Mouse (Mus musculus): ENCODE results near the gene Psmd9.
A peak's percentile ranks its signal among the peaks of the same experiment; 100 is the strongest.

Psmd9 gene

DNA sequence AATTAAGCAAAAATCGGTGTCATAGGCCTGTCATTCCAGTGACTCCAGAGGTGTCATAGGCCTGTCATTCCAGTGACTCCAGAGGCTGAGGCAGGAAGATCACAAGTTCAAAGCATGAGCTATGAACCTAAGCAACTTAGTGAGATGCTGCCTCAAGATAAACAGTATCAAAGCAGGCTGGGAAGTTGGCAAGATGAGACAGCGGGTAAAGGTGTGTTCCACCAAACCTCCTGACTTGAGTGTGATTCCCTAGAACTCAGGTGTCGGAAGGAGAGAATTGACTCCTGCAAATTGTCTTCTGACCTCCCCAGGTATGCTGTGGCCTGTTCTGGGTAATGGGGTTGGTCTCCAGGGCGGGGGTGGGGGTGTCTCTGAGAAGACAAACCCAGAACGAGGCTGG is at the start of gene Psmd9:
Gene Psmd9 (plus strand): TSS at position 130 of the 400 bp plus-strand sequence.
- no peak for DNase-seq (ENCODE audit: low read depth, low spot score)

DNA sequence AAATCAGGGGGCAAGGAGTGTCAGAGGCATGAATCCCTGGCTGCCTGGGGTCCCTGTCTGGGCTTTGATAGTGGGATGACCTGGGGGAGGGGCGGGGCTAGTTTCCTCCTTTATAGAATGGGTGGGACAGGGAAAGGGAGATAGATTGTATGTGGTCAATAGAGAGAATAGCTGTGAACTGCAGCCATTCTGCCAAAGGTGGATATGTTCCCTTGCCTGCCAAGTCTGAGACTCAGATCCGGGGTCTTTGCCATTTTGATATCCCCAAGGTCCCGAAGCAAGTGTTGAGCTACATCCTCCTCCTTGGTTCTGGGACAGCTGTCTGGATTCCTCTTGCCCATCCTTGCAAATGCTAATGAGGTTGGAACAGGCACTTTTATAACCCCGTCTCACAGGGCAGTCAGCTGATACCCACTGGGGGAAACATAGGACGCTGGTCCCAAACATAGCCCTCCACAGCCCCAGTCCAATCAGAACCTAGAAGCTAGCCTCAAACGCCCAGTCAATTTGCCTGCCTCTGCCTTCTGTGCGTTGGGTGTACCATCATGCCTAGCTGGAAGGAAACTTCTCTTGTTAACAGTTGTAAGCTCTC is 48.5 kb upstream of the Psmd9 start:
- DNase-seq (ENCODE audit: low read depth, low spot score) = no peak

DNA sequence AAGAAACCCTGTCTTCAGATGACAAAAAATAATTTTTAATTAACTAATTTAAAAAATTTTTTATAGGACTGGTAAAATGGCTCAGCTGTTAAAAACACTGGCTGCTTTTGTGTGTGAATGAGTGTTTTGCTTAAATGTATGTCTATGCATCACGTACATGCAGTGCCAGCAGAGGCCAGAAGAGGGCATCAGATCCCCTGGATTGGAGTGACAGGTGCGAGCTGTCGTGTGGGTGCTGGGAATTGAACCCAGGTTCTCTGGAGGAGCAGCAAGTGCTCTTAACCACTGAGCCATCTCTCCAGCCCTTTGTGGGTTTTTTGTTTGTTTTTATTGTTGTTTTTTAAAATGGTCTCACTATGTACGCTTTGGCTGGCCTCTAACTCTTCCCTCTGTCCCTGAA is 47.0 kb upstream of the Psmd9 start:
- DNase-seq (ENCODE audit: low read depth, low spot score) = no peak

DNA sequence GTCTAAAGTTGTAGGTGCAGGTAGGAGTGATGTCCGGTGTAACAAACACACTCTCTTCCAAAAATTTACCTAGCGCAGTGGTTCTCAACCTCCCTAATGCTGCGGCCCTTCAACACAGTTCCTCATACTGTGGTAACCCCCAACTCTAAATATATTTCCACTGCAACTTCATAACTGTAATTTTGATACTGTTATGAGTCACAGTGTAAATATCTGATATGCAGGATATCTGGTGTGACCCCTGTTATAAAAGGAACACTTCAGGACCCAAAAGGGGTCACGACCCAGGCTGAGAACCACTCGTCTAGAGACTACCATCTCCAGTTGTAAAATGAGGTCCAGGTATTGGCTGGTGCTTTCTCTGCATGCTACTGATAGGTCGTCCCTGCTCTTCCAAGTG is 44.1 kb upstream of the Psmd9 start:
- DNase-seq (ENCODE audit: low read depth, low spot score) = no peak

DNA sequence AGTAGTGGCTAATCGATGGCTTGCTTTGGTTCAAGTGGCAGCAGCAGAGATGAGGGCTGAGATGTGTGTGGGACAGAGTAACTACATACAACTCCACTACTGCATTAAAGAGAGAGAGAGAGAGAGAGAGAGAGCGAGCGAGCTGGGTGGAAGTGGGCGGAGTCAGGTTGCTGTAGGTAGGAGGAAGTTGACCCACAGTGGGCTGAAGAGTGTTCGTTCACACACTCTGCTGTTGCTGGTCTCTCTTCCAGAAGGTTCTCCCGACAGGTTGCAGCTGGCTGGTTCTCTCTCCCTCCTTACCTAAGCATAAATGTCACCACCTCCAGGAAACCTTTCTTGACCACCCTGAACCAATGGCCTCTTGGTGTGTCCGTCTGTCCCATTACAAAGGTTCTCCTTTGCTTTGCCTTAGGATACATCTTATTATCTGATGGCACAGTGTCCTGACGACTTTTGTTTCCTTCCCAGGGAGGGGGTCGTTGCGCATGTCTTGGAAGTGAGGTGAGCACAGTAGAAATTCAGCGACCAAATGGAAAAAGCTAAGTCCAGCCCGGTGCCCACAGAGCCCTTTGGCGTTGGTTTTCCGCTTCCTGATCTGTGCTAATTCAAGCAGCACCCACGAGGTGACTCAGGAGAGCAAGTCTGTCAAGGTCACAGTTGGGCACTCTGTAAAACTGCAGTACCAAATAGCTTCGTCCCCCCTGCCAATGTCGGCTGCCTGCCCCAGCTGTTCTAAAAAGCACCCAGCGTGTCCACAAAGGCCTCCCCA is 43.4 kb upstream of the Psmd9 start:
- no peak for DNase-seq (ENCODE audit: low read depth, low spot score)

DNA sequence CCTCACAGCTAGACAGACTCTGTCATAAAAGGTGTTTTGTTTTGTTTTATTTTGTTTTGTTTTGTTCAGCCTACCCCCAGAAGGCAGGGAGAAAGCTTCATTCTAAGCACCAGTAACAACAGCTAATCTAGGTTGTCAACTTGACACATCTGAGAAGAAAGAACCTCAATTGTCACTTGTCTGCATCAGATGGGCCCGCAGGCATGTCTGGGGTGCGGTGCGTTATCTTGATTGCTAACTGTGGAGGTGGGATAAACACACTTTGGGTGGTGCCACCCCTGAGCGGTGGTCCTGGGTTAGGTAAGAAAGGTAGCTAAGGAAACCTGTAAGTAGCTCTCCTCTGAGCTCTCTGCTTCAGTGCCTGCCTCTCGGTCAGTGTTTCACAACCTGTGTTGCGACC is 42.2 kb upstream of the Psmd9 start:
- no peak for DNase-seq (ENCODE audit: low read depth, low spot score)

DNA sequence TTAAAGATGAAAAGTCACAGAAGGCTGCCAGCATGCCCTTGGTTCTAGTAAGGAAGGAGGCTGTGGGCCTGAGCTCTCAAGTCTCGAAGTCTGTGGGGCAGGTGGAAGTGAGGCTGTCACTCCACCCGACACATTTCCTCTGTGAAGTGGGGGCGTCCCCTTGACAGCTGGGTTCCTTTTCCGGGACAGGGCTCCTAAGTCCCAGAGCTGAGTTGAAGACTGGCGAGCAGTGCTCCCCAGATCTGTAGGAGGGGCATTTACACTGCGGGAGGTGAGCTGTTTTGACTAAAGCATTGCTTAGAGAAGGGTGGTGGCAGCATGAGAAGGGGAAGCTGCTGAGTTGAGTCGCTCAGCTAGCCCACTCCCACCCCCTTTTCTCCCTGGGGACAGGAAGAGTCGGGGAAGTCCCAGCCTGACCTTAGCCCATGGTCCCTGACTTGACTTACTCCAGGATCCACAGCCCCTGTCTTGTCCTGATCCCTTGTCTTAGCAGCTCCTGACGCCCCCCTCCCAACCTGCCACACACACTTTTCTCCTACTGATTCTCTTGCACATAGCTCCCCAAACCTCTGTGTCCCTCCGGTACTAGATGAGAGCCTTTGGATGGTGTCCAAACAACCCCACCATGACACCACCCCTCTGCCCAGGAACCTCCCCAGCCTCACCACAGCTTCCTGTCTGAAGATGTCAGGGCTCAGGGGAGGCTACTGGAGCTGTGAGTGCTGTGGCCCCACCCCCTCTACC is 40.6 kb upstream of the Psmd9 start:
- DNase-seq (ENCODE audit: low read depth, low spot score) = peak; percentile 49

DNA sequence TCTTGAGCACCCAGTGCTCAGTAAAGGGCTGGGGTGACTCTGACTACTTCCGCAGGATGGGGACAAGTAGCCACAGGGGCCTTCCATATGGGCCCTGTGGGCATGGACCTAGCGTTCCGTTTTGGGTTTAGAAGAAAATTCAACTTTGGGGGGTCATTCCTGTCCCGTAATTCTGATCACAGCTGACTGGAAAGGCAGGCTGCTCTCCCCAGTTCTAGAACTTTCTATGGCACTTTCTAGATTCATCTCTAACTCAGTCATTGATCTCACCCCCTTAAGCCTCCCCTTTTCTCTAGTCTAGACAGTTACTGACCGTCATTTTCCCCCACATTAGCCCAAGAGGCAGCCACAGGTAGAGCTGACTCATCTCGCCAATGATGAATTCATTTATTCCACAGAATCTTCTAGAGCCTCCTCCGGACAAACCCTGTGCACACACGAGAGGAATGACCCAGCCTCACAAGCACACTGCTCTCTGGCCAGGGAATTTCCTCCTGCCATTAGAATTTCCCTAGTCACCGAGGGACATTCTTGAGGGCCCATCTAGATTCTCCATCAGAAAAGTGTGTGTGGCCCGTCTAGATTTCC is 39.9 kb upstream of the Psmd9 start:
- DNase-seq (ENCODE audit: low read depth, low spot score) = no peak

DNA sequence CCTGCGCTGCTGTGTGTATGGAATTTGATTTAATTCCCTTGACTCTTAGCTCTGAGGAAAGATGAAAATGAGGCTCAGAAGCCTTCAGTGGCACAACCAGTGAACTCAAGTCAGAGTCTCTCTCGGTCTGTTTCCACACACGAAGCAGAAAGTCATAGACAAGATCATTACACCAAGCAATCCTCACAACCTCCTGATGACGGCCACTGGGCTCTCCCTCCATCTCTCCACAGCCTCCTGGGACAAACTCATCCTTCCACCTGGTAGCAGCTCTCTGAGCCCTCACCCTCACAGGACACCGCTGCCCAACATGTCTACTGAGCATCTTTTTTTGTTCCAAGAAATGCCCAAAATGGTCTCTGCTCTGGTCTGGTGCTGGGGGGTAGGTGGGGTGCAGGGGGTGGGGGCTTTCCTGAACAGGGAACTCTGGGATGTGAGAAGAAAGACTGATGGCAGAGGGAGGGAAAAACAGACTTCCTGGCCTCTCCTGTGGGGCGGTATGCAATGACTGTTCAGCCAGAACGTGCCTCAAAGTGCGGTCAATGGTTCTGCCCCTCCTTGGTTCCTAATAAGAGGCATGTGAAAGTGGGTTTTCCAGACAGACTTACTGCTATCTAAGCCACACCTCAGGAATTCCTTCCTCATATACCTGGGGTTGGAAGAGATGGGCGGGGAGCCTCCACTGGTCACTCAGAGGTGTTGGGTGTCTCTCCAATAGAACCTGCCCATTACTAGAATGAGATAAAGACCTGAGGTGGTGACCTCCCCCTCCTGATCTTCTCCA is 39.0 kb upstream of the Psmd9 start:
- DNase-seq (ENCODE audit: low read depth, low spot score) = no peak

DNA sequence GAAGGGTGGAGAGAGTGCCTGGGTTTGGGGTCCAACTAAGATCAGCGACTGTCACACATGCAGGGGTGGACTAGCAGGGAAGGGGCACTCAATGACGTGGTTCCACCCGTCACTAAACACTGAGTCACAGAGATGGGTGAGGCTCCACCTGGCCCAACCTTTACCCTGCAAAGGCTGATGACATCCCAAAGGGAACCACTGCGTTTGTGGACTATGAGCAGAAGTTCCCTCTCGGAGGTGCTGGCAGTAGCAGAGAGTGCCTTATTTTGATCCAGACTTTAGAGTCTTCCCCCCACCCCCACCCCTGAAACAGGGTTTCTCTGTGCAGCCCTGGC is 38.4 kb upstream of the Psmd9 start:
- DNase-seq (ENCODE audit: low read depth, low spot score) = no peak

DNA sequence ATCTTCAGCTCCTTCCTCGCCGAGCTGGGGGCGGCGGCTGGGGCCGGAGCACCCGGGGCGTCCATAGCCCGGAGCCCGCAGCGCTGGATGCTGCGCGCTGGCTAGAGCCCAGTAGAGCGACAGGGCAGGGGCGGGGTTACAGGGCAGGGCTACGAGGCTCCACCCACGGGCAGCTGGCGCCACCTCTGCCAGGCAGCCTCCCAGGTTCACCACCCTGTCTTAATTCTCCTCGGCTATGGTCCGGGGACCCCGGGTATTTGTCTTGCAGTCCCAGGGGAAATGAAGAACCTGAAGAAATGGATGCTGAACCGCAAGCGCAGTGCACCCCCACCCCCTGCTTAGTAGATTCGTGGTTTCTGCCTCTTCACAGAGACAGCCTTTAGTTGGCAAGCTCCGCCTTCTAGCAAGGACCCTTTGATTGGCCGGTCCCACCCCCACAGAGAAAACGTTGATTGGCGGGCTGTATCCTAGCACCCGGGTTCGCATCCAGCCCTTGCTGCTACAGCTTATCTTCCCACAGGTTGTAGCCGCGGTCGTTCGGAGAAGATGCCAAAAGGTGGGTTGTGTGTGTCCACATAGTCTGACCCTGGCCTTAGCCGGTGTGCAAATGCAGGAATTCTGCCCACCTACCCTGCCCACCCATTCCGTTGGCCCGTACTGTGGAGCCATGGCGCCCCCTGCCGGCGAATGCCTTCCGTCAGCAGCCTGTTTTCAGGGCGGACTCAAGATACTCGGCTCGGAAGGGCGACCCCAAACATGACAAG is 36.7 kb upstream of the Psmd9 start, which contains the start of gene Rhof:
Gene Rhof (minus strand): TSS at position 385 of the 764 bp plus-strand sequence.
- peak; percentile 66 for DNase-seq (ENCODE audit: low read depth, low spot score)

DNA sequence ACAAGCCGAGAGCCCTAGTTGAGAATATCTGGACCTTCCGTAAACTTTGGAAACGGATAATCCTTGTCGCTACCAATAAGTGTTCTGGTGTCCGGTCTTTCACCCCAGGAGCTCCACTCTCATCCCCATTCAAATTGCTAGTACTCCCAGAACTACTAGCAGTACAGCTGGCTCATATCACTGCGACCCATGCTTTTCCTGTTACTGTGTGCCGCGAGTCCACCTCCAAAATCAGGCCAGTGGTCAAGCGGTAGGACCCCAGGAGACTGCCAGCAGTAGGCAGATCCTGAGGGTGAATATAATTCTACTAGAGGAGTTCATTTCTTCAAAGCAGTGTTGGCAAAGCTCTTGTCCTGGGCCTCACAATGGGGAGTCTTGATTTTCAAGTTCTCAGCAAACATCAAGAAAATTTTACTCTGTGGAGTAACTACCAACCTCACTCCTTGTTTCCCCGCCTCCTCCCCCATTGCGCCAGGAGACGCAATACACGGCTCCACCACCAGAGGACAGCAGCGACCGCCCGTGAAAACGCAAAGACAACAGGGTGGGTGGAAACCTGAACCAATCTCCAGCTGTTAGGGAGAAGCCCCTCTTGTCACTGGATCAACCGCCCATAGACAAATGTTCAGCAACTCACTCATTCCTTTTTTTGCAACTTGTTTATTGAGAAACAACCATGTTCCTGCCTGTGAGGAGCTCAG is 36.0 kb upstream of the Psmd9 start:
- peak; percentile 78 for DNase-seq (ENCODE audit: low read depth, low spot score)

DNA sequence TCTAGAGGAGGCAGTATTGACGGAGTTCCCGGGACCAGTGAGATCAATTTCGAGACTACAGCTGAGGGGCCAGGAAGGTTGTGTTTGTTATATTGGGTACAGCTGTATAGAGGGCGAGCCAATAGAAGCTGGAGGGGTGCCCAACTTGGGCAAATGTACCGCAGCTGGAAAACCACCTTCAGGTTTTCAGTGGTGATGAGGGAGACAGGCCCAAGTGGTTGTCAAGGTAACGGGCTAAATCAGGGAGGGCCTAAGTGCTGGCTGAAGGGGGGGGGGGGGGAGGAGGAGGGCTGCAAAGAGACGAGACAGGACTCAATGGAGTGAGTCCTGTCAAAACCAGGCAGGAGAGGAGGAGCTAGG is 35.4 kb upstream of the Psmd9 start:
- peak; percentile 50 for DNase-seq (ENCODE audit: low read depth, low spot score)

DNA sequence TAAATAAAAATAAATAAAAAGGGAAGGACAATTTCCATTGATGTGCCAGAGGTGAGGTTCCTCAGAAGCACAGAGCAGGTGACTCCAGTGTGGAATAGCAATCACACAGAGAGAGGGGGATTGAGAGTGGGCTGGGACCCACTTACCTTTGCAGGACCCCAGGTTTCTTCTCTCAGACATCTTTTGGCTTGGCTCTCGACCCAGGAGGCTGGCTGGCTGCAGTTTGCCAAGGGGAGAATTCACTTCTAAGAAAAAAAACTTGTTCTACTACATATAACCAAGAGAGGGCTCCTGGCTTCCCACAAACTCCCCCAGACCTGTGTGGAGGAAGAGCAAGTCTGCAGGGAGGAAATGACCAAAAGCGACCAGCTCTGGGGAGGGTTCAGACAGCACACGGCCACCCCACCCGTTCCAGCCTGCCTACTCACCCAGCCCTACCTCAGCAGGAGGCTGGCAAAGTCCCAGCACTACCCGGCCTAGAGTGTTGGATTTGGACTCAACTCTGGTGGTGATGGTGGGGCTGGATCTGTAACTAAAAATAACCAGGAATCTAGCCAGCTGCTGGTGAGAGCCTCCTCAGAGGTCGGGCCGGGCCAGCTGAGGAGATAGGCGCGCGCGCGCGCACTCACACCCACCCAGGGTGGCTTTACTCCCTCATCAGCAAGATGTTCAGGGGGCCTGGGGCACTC is 34.9 kb upstream of the Psmd9 start:
- DNase-seq (ENCODE audit: low read depth, low spot score) = peak; percentile 92

DNA sequence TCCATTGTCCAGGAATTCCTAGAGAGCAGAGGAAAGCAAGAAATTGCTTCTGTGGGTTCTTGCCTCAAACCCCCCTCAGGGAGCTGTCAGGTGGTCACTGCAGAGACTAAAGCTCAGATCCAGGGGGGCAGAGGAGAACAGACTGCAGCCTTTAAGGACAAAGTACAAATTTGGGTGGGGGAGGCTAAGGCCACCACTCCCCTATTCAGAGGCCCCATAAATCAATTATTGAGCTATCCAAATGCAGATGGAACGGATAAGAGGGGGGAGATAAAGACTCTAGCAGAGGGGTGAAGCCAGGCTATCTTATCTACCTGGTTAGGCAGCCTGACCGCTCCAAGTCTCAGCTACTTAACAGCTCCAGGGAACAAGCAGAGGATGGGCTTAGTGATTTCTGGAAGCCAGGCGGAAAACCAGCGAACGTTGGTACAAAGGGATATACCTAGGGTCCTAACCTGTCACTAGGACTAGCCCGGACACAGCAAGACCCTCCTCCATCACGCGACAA is 34.3 kb upstream of the Psmd9 start:
- DNase-seq (ENCODE audit: low read depth, low spot score) = no peak

DNA sequence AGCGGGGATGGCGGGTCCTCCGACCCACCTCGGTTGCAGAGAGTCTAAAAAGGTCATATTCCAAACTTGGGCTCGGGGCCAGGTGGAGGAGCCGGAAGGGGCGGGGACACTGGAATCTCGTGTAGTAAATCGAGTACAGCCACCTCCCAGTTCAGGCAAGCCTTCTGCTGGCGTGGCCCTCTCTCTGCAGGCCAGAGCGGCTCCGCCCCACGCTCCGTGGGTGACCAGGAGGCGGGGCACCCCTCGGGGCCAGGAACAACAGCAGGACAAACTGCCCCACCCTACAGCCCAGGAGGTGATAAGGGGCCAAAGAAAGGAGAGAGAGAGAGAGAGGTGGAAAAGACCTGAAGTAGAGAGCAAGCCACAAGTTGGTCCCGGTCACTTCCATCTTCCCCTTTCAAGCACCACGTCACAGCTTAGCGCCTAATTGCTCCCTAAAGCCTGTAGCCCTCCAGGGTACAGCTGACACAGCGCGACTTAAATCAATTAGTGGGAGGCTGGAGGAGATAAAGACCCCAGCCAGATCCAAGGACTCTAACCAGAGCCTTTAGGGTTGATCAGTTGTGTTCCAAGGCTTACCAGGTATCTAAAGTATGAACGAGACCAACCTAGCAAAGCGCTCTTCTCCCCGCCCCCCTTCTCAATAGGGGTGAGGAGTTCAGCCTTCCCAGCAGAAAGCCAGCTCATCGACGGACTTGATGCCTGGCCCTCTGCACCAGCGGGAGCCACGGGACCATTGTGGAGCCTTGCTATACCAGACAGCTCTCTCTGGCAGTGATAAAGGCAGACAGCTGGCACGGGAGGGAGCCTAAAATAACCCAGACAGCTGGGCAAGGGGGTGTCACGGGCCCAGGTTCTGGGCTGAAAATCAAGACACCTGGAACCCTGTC is 33.5 kb upstream of the Psmd9 start:
- DNase-seq (ENCODE audit: low read depth, low spot score) = peak; percentile 94

DNA sequence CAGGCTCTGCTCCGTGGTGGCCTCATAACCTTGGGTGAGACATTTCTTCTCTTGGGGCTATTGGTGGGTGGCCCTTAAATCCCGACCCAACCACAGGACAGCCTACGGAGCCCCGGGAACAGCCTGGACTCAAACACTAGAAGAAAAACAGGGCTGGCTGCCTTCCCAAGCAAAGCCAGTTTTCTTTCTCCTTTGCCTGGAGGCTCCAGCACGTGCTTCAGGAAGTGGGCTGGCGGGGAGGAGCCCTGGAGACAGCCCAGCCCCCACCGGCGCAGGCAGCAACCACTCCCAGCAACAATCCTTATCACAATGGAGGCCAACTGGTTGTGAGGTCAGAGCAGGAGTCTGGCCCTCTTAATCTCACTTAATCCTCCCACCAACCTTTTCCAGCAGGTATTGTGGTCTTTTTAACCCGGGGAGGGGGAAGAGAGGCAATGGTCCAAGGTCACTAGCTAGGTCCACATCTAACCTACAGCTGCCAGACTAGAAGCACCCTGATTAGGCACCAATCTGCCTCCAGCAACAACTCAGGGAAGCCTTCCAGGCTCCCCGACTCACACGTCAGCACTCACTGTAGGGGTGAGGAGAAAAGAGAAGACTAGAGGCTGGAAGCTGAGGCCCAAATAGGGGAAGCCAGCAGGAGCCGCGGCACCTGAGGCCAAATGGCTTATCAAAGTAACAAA is 32.7 kb upstream of the Psmd9 start:
- peak; percentile 92 for DNase-seq (ENCODE audit: low read depth, low spot score)
